Mouse (Mus musculus) cerebellum, adult 18-20 months (tissue): ENCODE data around the gene Rhox4e.
"Not testable (repeated sequence)": the region's sequence is repeated elsewhere in the genome, so short reads cannot be mapped to it uniquely, and the experiment has no call there.

Experiments used
- DNase-seq, 2 experiments: peaks; one replicate each; pipeline ENCODE4 v3.0.0; 2021

Rhox4e gene

GRCm38 (mm10) chrX:37557112-37557511 is at the start of gene Rhox4e:
Rhox4e (plus strand) TSS chrX:37557412.
- not testable (repeated sequence) for DNase-seq

- DNase-seq = not testable (repeated sequence)
Measured at GRCm38 (mm10) chrX:37514059-37514458, 43.2 kb upstream of the Rhox4e start, which contains the start of gene Rhox4d. Rhox4d (plus strand) TSS chrX:37514359.

- DNase-seq = not testable (repeated sequence)
Measured at GRCm38 (mm10) chrX:37530152-37530551, 27.1 kb upstream of the Rhox4e start, which contains the start of gene Rhox2e. Rhox2e (plus strand) TSS chrX:37530452.

- not testable (repeated sequence) for DNase-seq
Measured at GRCm38 (mm10) chrX:37541719-37542118, 15.5 kb upstream of the Rhox4e start, which contains the start of gene Rhox3e. Rhox3e (plus strand) TSS chrX:37542019.

- not testable (repeated sequence) for DNase-seq
Measured at GRCm38 (mm10) chrX:37571105-37571504, 13.9 kb downstream of the Rhox4e start, which contains the start of gene Rhox2f. Rhox2f (plus strand) TSS chrX:37571405.

- not testable (repeated sequence) for DNase-seq
Measured at GRCm38 (mm10) chrX:37572638-37573037, 15.4 kb downstream of the Rhox4e start.

GRCm38 (mm10) chrX:37580692-37581091 is 23.5 kb downstream of the Rhox4e start, which contains the start of gene Rhox3f:
Rhox3f (plus strand) TSS chrX:37580992.
- not testable (repeated sequence) for DNase-seq

GRCm38 (mm10) chrX:37607604-37608003 is 50.4 kb downstream of the Rhox4e start, which contains the start of gene Rhox4f:
Rhox4f (minus strand) TSS chrX:37607704.
- not testable (repeated sequence) for DNase-seq
